Mouse (Mus musculus) MEL (cell line): ENCODE results near the gene Opcml. TPM values are rescaled to one million over a fixed set of nuclear protein-coding genes. Genes with fewer than 3 reads are reported as not detected.

Experiments
- DNase-seq: peaks from one replicate; pipeline ENCODE4 v3.0.0; 2011; ENCODE audit warnings: low read depth, low spot score
- H3K27ac ChIP-seq: 2 replicates; pipeline ENCODE4 v1.5.1; 2012; ENCODE audit warnings: low read depth, mild to moderate bottlenecking, control low read depth, low read length, moderate library complexity; ENCODE audit not compliant: control insufficient read depth
- H3K27me3 ChIP-seq, 2 experiments: fragments of 150-350 bp in 1 of 2; sonication (generic) in 1 of 2; 2 replicates each; pipeline ENCODE4 v1.6.1; 2012; ENCODE audit warnings: low read length in 2 of 2, mild to moderate bottlenecking in 2 of 2, improper control_type of control experiment in 1 of 2, moderate library complexity in 1 of 2; ENCODE audit not compliant: insufficient read depth in 2 of 2, control insufficient read depth in 1 of 2
- H3K36me3 ChIP-seq, 2 experiments: 2 replicates each; pipeline ENCODE4 v1.6.1; 2012 to 2014; ENCODE audit warnings: low read length in 2 of 2, improper control_type of control experiment in 1 of 2, inconsistent platforms in 1 of 2, mild to moderate bottlenecking in 1 of 2; ENCODE audit not compliant: insufficient read depth in 2 of 2, control insufficient read depth in 1 of 2
- H3K4me1 ChIP-seq, 2 experiments: fragments of 150-350 bp in 1 of 2; sonication (generic) in 1 of 2; 2 replicates each; pipeline ENCODE4 v1.6.1; 2012; ENCODE audit warnings: low read length in 2 of 2, improper control_type of control experiment in 1 of 2, mild to moderate bottlenecking in 1 of 2; ENCODE audit not compliant: insufficient read depth in 2 of 2, control insufficient read depth in 1 of 2
- H3K4me3 ChIP-seq, 2 experiments: fragments of 150-350 bp in 1 of 2; sonication (generic) in 1 of 2; 2 replicates each; pipeline ENCODE4 v1.5.1; 2012; ENCODE audit warnings: low read depth in 2 of 2, low read length in 2 of 2, mild to moderate bottlenecking in 2 of 2, moderate library complexity in 2 of 2, control low read depth in 1 of 2, improper control_type of control experiment in 1 of 2; ENCODE audit not compliant: control insufficient read depth in 1 of 2, insufficient read depth in 1 of 2
- H3K79me2 ChIP-seq: 2 replicates; pipeline ENCODE4 v1.6.1; 2012; ENCODE audit warnings: mild to moderate bottlenecking, low read length, moderate library complexity; ENCODE audit not compliant: control insufficient read depth, poor library complexity, insufficient read depth
- H3K9ac ChIP-seq: 2 replicates; pipeline ENCODE4 v1.6.1; 2012; ENCODE audit warnings: low read depth, mild to moderate bottlenecking, control low read depth, low read length, moderate library complexity; ENCODE audit not compliant: control insufficient read depth, poor library complexity, severe bottlenecking
- H3K9me3 ChIP-seq: fragments of 150-350 bp; sonication (generic); replicated peaks from 2 replicates; pipeline ENCODE4 v1.6.1; 2012; ENCODE audit warnings: mild to moderate bottlenecking, low read length, improper control_type of control experiment, moderate library complexity; ENCODE audit not compliant: insufficient read depth
- CHD1 ChIP-seq: IDR thresholded peaks from 2 replicates; pipeline ENCODE4 v1.6.1; 2012; ENCODE audit warnings: low read depth, mild to moderate bottlenecking, inconsistent platforms, low read length, improper control_type of control experiment
- CTCF ChIP-seq, 3 experiments: IDR thresholded peaks in 2 of 3; conservative IDR thresholded peaks in 1 of 3; 2 replicates each; pipeline ENCODE4 v1.5.1; 2011 to 2012; ENCODE audit warnings: low read length in 3 of 3, low read depth in 2 of 3, mild to moderate bottlenecking in 2 of 3, improper control_type of control experiment in 1 of 3, inconsistent platforms in 1 of 3, mixed read lengths in 1 of 3, moderate library complexity in 1 of 3; ENCODE audit not compliant: control insufficient read depth in 1 of 3, insufficient read depth in 1 of 3, poor library complexity in 1 of 3, severe bottlenecking in 1 of 3
- E2F4 ChIP-seq: IDR thresholded peaks from 2 replicates; pipeline ENCODE4 v1.6.1; 2011; ENCODE audit warnings: low read depth, low read length, improper control_type of control experiment, borderline replicate concordance
- ETS1 ChIP-seq: IDR thresholded peaks from 2 replicates; pipeline ENCODE4 v1.6.1; 2012; ENCODE audit warnings: low read depth, mild to moderate bottlenecking, inconsistent platforms, low read length, improper control_type of control experiment, moderate library complexity
- GATA1 ChIP-seq: IDR thresholded peaks from 2 replicates; pipeline ENCODE4 v1.6.1; 2011; ENCODE audit warnings: low read depth, low read length, improper control_type of control experiment
- KAT2A ChIP-seq: conservative IDR thresholded peaks from 2 replicates; pipeline ENCODE4 v1.6.1; 2012; ENCODE audit warnings: low read depth, low read length, improper control_type of control experiment, inconsistent platforms
- MAFK ChIP-seq: IDR thresholded peaks from 2 replicates; pipeline ENCODE4 v1.6.1; 2011; ENCODE audit warnings: low read depth, mild to moderate bottlenecking, low read length, improper control_type of control experiment, borderline replicate concordance
- MYC ChIP-seq: IDR thresholded peaks from 2 replicates; pipeline ENCODE4 v1.6.1; 2011; ENCODE audit warnings: low read depth, mild to moderate bottlenecking, low read length, improper control_type of control experiment, moderate library complexity
- NELFE ChIP-seq: IDR thresholded peaks from 2 replicates; pipeline ENCODE4 v1.6.1; 2011; ENCODE audit warnings: low read depth, low read length, improper control_type of control experiment
- RAD21 ChIP-seq: IDR thresholded peaks from 2 replicates; pipeline ENCODE4 v1.6.1; 2011; ENCODE audit warnings: mild to moderate bottlenecking, low read depth, low read length, improper control_type of control experiment
- RCOR1 ChIP-seq: IDR thresholded peaks from 2 replicates; pipeline ENCODE4 v1.6.1; 2012; ENCODE audit warnings: low read depth, mild to moderate bottlenecking, inconsistent platforms, low read length, improper control_type of control experiment
- SMC3 ChIP-seq: IDR thresholded peaks from 2 replicates; pipeline ENCODE4 v1.6.1; 2011; ENCODE audit warnings: low read depth, low read length, improper control_type of control experiment
- UBTF ChIP-seq: IDR thresholded peaks from 2 replicates; pipeline ENCODE4 v1.6.1; 2012; ENCODE audit warnings: low read depth, mild to moderate bottlenecking, inconsistent platforms, low read length, improper control_type of control experiment, moderate library complexity, borderline replicate concordance; ENCODE audit not compliant: insufficient read depth
- USF1 ChIP-seq: IDR thresholded peaks from 2 replicates; pipeline ENCODE4 v1.6.1; 2014; ENCODE audit warnings: low read depth, mild to moderate bottlenecking, inconsistent platforms, low read length, improper control_type of control experiment, moderate library complexity
- USF2 ChIP-seq, 2 experiments: IDR thresholded peaks; 2 replicates each; pipeline ENCODE4 v1.6.1; 2011 to 2012; ENCODE audit warnings: improper control_type of control experiment in 2 of 2, low read length in 2 of 2, borderline replicate concordance in 1 of 2, inconsistent platforms in 1 of 2, low read depth in 1 of 2, mild to moderate bottlenecking in 1 of 2; ENCODE audit not compliant: insufficient read depth in 1 of 2
- ZMIZ1 ChIP-seq: IDR thresholded peaks from 2 replicates; pipeline ENCODE4 v1.6.1; 2012; ENCODE audit warnings: low read depth, mild to moderate bottlenecking, inconsistent platforms, low read length, improper control_type of control experiment, moderate library complexity
- ZNF384 ChIP-seq: IDR thresholded peaks from 2 replicates; pipeline ENCODE4 v1.6.1; 2012; ENCODE audit warnings: low read depth, mild to moderate bottlenecking, inconsistent platforms, low read length, improper control_type of control experiment
- polyA plus RNA-seq, 2 experiments: library from polyadenylated mRNA; stranded (reverse) in 1 of 2; unstranded in 1 of 2; fragments of >175 nt in 1 of 2; fragments of >200 nt in 1 of 2; gene quantifications; 2 replicates each; pipeline versions ENCODE4 v1.2.1 to v1.2.4; 2012; ENCODE audit warnings: low replicate concordance in 2 of 2, low read depth in 1 of 2; ENCODE audit not compliant: insufficient read length in 2 of 2, insufficient read depth in 1 of 2, missing spikeins in 1 of 2
- total RNA-seq: library from RNA; depleted of rRNA; stranded (reverse); fragments of 300-350 nt; gene quantifications from 2 replicates; pipeline ENCODE4 v1.2.3, GENCODE M21; 2012

Gene Opcml
- total and polyA plus RNA-seq, 3 experiments: not detected

GRCm38 (mm10) chr9:28744771-28745170 is 954.2 kb downstream of the Opcml start:
- no peak overlapping the region for H3K4me3 ChIP-seq
- H3K4me1 ChIP-seq: no peaks in the 10 kb centered on the region
- no peaks in the 10 kb centered on the region for H3K9me3 ChIP-seq
- no peak overlapping the region for H3K9ac ChIP-seq
- H3K36me3 ChIP-seq: no peaks in the 10 kb centered on the region
- TF ChIP-seq RAD21 (no peak), MAFK (no peak), GATA1 (no peak), NELFE (no peak), CHD1 (no peak), E2F4 (no peak), ZNF384 (no peak), SMC3 (no peak), USF1 (no peak)
- no peaks in the 10 kb centered on the region for H3K79me2 ChIP-seq
- no peak for DNase-seq
- no peak overlapping the region for H3K27ac ChIP-seq
- H3K27me3 ChIP-seq: no peaks in the 10 kb centered on the region

- no peaks in the 10 kb centered on the region for H3K36me3 ChIP-seq
- H3K9ac ChIP-seq: no peak overlapping the region
- no peaks in the 10 kb centered on the region for H3K4me1 ChIP-seq
- no peaks in the 10 kb centered on the region for H3K27me3 ChIP-seq
- TF ChIP-seq KAT2A (no peak), CTCF (IDR thresholded peaks at IDR 0.05 in 2 of 3, conservative IDR thresholded peaks at IDR 0.05 in 1 of 3; ENCODE audit: control insufficient read depth in 1 of 3, insufficient read depth in 1 of 3, low read depth in 2 of 3, low read length in 3 of 3, poor library complexity in 1 of 3, severe bottlenecking in 1 of 3) (peak in 2 of 3 experiments; percentile 0 to 13; a peak in 1 of 6 replicates), MYC (no peak)
- H3K79me2 ChIP-seq: no peaks in the 10 kb centered on the region
- H3K27ac ChIP-seq: no peak overlapping the region
- H3K9me3 ChIP-seq: no peaks in the 10 kb centered on the region
- DNase-seq: peak; percentile 2
- no peak overlapping the region for H3K4me3 ChIP-seq
These were observed 958.3 kb downstream of the Opcml start for GRCm38 (mm10) chr9:28748902-28749301.

DNA sequence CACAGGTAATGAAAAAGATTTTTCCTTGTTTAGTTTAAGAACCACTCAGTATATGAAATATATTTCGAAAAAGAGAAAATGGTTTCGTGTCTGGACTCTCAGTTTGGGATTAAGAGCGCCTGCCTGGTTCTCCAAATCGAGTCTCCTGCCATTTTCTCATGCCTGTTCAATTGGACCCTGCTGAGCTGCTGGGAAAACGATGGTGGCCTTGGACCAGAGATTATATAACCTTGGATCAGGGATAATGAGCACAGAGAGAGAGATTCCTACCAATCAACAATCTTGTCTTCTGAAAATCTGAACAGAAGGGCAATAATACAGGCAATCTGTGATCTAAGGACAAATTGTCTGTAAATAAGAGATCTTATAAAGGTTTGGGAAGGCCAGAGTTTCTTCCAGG is 962.3 kb downstream of the Opcml start:
- no peak overlapping the region for H3K9ac ChIP-seq
- H3K4me3 ChIP-seq: no peak overlapping the region
- no peaks in the 10 kb centered on the region for H3K79me2 ChIP-seq
- H3K9me3 ChIP-seq: no peaks in the 10 kb centered on the region
- H3K27ac ChIP-seq: no peak overlapping the region
- no peaks in the 10 kb centered on the region for H3K36me3 ChIP-seq
- H3K27me3 ChIP-seq: no peaks in the 10 kb centered on the region
- no peaks in the 10 kb centered on the region for H3K4me1 ChIP-seq
- DNase-seq: no peak
- TF ChIP-seq RCOR1 (no peak), ETS1 (no peak), UBTF (no peak), USF2 (IDR thresholded peaks at IDR 0.05; ENCODE audit: borderline replicate concordance in 1 of 2, insufficient read depth in 1 of 2, low read depth in 1 of 2, low read length in 2 of 2) (no peak), SMC3 (no peak), ZMIZ1 (no peak)
